Mouse (Mus musculus) hematopoietic stem cell, adult 5-6 weeks (primary cell): ENCODE measurements around the gene Hspbap1. TPM values are rescaled to one million over a fixed set of nuclear protein-coding genes. Genes with fewer than 3 reads are reported as not detected.

Experiments used
- ATAC-seq, 2 experiments: fragments of 125-278 bp in 1 of 2; replicated peaks in 1 of 2; 2 replicates each; pipeline ENCODE4 v1.8.0; 2016 to 2017; ENCODE audit warnings: inconsistent platforms in 2 of 2, mild to moderate bottlenecking in 2 of 2, moderate number of reproducible peaks in 2 of 2, low read depth in 1 of 2, moderate TSS enrichment in 1 of 2; ENCODE audit not compliant: low FRiP score in 2 of 2, poor library complexity in 2 of 2, severe bottlenecking in 2 of 2, insufficient read depth in 1 of 2, low TSS enrichment in 1 of 2
- total RNA-seq: library from RNA; stranded (forward); fragments of 172-1452, 232-1000 nt; gene quantifications from 2 replicates; pipeline ENCODE4 v1.2.3, GENCODE M21; 2017

The Hspbap1 gene
- total RNA-seq, 1 experiment from 2014 or later = 2.4 TPM

DNA sequence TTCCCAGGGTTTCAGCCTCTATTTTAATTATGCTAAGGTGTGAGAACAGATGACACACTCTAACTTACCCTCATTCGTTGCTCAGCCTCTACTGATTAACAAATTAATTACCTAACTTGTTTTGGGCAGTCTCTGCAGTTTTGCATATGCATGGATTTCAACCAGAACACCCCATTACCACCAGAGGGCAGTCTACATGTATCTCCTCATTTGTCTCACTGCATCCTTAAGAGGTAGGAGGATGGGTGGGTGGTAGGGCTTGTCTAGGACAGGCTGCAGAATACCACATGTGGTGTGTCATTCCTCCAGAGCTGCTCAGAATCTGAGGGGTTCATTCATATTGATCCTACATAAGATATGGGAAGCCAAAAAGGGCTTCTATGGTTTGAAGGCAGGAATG, 69.5 kb downstream of the Hspbap1 start:
- ATAC-seq = peak in 1 of 2 experiments; percentile 60; a peak in 2 of 4 replicates

DNA sequence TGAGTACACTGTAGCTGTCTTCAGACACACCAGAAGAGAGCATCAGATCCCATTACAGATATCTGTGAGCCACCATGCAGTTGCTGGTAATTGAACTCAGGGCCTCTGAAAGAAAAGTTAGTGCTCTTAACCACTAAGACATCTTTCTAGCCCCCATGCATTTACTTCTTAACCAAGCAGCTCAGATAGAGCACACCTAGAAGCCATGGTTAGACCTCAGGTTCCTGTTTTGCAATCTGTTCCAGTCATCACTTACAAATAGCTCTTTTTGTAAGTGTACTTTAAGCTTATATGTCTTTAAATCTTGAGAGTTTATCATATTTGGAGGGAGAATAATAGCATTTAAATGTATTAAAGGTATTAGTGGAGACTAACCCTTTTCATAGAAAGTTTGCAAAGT, 77.0 kb downstream of the Hspbap1 start:
- ATAC-seq = no peak

DNA sequence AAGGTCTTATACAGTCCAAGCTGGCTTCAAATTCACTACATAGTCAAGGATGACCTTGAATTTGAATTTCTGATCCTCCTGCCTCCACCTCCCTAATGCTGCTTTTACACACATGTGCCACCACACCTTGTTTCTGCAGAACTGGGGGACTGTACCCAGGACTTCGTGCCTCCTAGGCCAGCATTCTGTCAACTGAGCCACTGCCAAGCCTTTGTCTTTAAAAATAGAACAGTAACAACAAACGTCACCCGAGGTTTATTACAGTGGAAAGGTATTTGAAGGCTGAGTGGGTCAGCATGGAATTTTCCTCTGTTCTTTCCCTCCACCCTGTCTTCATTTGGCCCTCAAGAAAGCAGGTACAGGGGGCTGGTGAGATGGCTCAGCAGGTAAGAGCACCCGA, 85.7 kb downstream of the Hspbap1 start:
- no peak for ATAC-seq

DNA sequence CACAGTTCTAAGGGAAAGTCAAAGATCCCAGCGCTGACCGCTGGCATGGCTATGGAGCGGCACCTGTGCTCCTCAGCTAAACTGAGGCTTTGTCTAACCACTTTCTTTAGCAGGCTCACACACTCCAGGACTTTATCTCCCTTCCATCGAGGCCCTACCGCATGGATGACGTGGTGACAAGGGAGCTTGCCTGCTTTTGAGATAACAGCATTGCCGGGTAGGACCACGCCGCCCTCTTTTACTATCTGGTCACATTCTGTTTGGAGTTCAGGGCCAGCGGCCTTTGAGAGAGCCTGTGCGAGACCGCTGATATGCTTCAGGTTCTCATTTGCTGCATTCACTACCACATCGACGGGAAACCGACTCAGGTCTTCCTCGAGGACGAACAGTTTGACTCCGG, 86.6 kb downstream of the Hspbap1 start:
- no peak for ATAC-seq

DNA sequence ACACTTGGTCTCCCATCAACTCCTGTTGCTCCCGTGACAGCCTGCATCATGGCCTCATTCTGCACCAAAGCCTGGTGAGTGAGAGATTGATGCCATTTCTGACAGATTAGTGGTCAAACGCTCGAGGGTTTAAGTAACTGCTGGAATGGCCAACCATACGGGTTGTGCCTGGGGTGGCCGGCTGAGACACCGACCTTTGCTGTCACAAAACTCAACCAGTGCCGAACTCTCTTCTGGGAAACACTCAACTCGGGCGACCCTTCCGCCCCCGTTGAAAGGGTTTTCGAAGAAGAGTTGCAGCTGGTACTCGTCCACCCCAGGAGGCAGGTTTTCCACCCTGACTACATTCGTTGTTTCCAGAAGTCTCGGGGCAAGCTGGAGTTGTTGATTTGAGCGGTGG, 90.1 kb downstream of the Hspbap1 start:
- no peak for ATAC-seq

DNA sequence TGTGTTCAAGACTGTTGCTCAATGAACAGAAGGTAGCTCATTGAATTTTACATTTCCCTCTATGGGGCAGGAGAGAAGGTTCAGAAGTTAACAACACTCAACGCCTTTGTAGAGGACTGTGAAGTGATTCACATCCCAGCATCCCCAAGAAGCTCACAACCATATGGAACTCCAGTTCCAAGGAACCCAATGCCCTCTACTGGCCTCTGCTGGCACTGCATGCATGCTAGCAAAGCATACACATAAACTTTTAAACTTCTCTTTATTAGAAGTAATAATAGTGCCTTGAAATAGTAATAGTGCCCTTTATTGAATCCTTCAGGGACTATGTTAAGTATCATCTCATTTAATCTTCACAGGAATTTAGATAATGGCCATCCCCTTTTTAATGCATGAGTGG, 91.9 kb downstream of the Hspbap1 start:
- ATAC-seq = no peak

DNA sequence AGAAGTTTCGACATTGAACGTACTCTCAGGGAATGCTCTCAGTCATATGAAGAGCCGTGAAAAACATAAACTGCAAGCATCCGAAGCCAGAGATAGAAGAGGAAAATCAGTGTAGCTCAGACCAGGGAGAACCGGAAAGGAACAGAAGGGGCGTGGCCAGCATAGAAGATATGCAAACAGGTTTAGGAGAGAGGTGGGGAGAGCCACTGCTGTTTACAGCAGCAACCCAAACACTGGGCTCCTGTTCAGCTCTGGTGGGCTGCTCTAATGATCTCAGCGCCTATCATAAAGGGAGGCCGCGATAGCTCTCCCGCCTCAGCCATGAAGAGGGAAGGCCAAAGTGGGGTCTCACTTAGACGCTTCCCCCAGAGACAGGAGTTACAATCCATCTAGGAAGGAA, 97.6 kb downstream of the Hspbap1 start:
- ATAC-seq = no peak

DNA sequence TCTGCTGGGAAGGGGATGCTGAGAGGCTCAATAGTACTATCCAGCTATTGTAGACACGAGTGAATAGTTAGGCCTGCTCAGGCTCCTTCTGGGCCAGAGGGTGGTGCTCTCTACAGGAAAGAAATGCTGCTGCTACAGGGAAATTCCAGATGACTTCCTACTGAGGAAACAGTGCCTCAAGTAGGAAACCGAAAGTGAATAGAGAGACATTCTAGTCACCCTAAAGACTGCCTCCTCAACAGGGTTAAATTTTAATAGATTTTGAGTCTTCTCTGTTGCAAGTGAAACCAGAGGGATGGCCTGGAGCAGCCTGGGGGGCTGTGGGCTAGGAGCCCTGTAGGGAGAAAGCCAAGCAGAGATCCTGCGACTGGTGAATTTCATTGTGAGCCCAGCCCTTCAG, 99.0 kb downstream of the Hspbap1 start:
- ATAC-seq = peak; percentile 44 to 55; a peak in 3 of 4 replicates

DNA sequence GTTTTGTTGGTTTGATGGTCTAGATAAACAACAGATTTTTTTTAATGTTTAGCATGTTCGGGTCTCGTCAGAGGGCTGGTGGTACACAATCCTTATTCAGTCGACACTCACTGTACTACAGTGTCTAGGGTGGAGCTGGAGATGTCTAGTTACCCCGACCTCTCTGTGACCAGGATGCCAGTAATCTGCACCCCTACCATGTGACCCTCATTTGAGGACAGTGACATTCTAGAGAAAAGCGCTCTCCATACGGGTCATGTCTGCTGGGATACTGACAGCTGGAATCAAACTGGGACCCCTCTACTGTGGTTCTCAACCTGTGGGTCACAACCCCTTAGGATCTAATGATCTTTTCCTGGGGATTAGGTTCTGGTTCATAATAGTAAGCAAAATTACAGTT, 99.5 kb downstream of the Hspbap1 start:
- no peak for ATAC-seq

DNA sequence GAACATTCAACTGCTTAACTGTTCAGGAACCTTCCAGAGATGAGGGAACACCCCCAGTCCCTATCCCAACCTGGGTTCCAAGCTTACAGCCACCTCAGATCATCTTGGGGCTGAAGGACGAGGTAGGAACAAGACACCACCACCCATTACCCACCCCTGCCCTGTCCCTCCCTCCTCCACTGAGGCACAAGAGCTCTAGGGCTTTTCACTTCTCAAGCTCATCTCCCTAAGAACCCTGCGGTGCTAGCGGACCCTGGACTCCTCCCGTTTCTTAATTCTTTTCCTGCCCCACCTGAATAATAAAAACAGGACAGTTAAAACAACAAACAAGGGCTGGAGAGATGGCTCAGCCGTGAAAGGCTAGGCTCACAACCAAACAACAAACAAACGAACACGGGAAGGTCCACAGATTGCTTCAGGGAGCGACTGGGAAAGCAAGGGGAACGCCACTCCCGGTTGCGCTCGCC, 100.4 kb downstream of the Hspbap1 start:
- no peak for ATAC-seq

DNA sequence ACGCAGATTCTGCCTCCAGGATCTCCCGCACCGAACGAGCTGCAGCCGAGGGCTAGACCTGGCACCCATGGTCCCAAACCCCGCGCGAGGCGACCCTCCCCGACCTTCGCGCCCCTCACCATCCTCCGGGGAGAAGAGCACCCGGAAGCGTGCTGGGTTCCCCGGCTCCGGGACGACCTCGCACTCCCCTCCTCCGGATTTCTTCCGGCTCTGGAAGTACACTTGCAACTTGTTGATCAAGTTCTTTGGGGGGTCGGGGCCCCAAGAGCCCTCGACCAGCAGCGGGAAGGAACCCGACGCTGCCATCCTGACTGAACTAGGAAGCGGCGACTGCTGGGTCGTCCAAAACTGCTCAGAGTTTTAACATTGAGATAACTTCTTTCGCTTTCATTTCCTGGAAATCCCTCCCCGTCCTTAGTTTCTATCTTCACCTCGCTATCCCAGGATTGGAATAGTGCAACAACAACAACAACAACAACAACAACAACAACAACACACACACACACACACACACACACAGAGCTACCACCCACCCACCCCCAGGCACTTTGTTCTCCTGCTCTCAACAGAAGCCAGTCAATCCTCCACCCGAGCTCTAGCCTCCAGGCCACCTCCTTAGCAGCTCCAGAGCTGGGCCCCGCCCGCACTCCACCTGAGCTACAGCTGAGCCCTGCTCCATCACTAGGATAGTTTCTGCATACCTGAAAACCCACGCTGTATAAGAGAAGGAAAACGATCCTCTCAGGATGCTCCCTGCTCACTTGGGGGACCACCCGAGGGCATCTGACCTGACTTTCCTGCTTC, 101.1 kb downstream of the Hspbap1 start, which contains the start of gene Parp14:
Gene Parp14, minus strand, starts transcription at position 497 of the 804 bp plus-strand sequence.
- peak; percentile 37 to 53; a peak in 3 of 4 replicates for ATAC-seq

DNA sequence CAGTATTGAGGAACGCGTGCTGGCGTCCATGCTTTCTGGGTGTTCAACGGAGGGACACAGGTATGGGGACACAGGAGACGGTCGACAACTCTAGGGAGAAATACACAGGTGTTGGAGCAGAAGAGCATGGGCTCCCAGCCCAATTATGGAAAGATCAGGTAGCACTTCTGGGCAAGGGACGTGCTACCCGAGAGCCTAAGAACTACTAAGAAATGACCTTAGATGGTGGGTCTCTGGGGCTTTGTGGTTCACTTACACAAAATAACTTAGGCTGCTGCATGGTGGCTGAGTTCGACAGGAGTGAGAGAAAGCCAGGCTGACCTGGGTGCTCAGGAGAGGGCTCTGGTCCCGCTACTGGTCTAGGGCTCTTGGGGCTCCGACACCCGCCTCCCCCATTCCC, 101.7 kb downstream of the Hspbap1 start:
- ATAC-seq = no peak

DNA sequence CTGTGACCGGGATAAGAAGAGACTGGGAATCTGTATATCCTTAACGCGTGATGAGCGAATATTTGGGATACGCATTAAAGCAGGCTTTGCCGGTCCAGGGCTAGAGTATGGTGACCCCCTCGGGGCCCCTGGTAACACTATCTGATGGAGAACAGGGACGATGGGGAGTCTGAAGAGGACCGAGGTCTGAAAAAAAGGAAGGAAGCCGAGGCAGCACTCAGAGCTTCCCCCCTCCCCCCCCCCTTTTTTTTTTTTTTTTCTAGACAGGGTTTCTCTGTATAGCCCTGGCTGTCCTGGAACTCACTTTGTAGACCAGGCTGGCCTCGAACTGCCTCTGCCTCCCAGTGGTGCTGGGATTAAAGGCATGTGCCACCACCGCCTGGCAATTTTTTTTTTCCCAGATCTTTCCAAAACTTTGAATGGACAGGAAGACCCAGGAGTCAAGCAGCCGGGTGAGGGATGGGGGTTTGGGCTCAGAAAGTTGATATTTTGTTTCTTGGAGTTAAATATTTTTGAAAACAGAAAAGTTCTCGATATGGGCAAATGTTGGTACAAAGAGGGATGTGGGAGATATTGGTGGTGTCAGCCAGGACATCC, 102.3 kb downstream of the Hspbap1 start:
- ATAC-seq = 0 out of 4 replicates have a peak, but pooled peaks have one; percentile 20 to 35

DNA sequence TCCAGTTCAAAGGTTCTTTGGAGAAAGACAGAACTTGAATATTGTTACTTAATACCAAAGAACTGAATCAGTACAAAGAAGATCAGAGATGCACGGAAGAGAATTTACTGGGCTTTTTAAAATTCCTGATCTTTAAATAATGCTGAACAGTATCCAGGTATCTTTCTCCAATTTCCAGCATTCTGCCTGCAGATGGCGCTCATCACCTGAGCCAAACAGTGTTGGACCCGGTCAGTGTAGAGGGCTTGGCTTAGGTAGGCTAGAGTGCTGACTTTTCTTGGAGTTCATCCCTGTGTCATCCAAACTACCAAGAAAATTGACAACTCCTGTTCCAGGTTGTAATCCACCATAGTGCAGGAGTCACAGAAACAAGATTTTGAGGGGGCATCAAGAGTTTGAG, 104.2 kb downstream of the Hspbap1 start:
- ATAC-seq = peak; percentile 53 to 66; a peak in 3 of 4 replicates

Other genes with a start within 250 kb of the Hspbap1 start
- gene Sema5b, start 229.2 kb upstream of the Hspbap1 start, total RNA-seq = not detected in 2 replicates
- gene Dirc2, start 1.0 kb upstream of the Hspbap1 start, total RNA-seq = 7.9 and 10.0 TPM in 2 replicates
- 36.6 and 38.7 TPM in 2 replicates for gene Parp14, start 101.2 kb downstream of the Hspbap1 start, total RNA-seq
- 65.9 and 69.0 TPM in 2 replicates for gene Parp9, start 168.1 kb downstream of the Hspbap1 start, total RNA-seq
- gene Dtx3l, start 168.8 kb downstream of the Hspbap1 start, total RNA-seq = 63.4 and 70.0 TPM in 2 replicates
- 43.1 and 60.8 TPM in 2 replicates for gene Kpna1, start 208.4 kb downstream of the Hspbap1 start, total RNA-seq